Mouse (Mus musculus) forebrain, postnatal 0 days (tissue): Measurements from ENCODE around the gene E130309D02Rik. TPM values are rescaled to one million over a fixed set of nuclear protein-coding genes. Genes with fewer than 3 reads are reported as not detected.

Source experiments
- ATAC-seq: fragments of 200-750 bp; cut with Nextera tagmentation; 2 replicates; pipeline ENCODE4 v1.8.0; 2017; ENCODE audit warnings: mild to moderate bottlenecking, moderate library complexity
- DNase-seq: peaks from one replicate; pipeline ENCODE4 v3.0.0-alpha.2; 2015
- H3K27ac ChIP-seq: fragments of 300-500 bp; sonication (generic); 2 replicates; pipeline ENCODE4 v1.5.1; 2014; ENCODE audit warnings: low read depth, mild to moderate bottlenecking, antibody characterized with exemption, low read length, moderate library complexity, mixed read lengths
- H3K27me3 ChIP-seq: fragments of 300-500 bp; sonication (generic); 2 replicates; pipeline ENCODE4 v1.6.1; 2014; ENCODE audit warnings: mild to moderate bottlenecking, low read length, mixed read lengths; ENCODE audit not compliant: insufficient read depth
- H3K36me3 ChIP-seq: fragments of 300-500 bp; sonication (generic); 2 replicates; pipeline ENCODE4 v1.6.1; 2014; ENCODE audit warnings: mild to moderate bottlenecking, moderate library complexity; ENCODE audit not compliant: insufficient read depth
- H3K4me1 ChIP-seq: fragments of 300-500 bp; sonication (generic); 2 replicates; pipeline ENCODE4 v1.6.1; 2014; ENCODE audit warnings: antibody characterized with exemption; ENCODE audit not compliant: insufficient read depth
- H3K4me2 ChIP-seq: fragments of 300-500 bp; sonication (generic); 2 replicates; pipeline ENCODE4 v1.6.1; 2014; ENCODE audit warnings: low read depth, mild to moderate bottlenecking, moderate library complexity
- H3K4me3 ChIP-seq: fragments of 300-500 bp; sonication (generic); 2 replicates; pipeline ENCODE4 v1.5.1; 2014; ENCODE audit warnings: low read depth, low read length, mixed read lengths
- H3K9ac ChIP-seq: fragments of 300-500 bp; sonication (generic); 2 replicates; pipeline ENCODE4 v1.6.1; 2014; ENCODE audit warnings: mild to moderate bottlenecking
- H3K9me3 ChIP-seq: fragments of 300-500 bp; sonication (generic); 2 replicates; pipeline ENCODE4 v1.6.1; 2016; ENCODE audit warnings: low read length
- CTCF ChIP-seq: sonication (generic); IDR thresholded peaks from 2 replicates; pipeline ENCODE4 v1.5.1; 2016; ENCODE audit warnings: antibody characterized with exemption, control low read depth, low read depth
- WGBS: fragments of 180-500 bp; shearing (Covaris S2); extraction: QIAGEN DNeasy Blood & Tissue Kit; methylation state at CpG from one replicate; pipeline ENCODE4 v1.1.7; 2014; 5-methylcytosine and 5-hydroxymethylcytosine counted together
- polyA plus RNA-seq: library from polyadenylated mRNA; unstranded; fragments of >200 nt; fragmentation: Nextera tagmentation; extraction: Ambion mirVana; gene quantifications from 2 replicates; pipeline ENCODE4 v1.2.1, GENCODE M21; 2015
- total RNA-seq: library from RNA; depleted of rRNA; stranded (reverse); fragments of >200 nt; gene quantifications from 2 replicates; pipeline ENCODE4 v1.2.3, GENCODE M21; 2014; rRNA removed

E130309D02Rik gene
- total RNA-seq (40.9 and 44.7 TPM in 2 replicates), polyA plus RNA-seq (27.7 and 29.2 TPM in 2 replicates)

- Histone ChIP-seq H3K27me3 (no peaks in the 10 kb centered on the region), H3K27ac (peak within 1 kb of the TSS; percentile 97), H3K9me3 (no peaks in the 10 kb centered on the region), H3K36me3 (peaks cover 61% of the 10 kb centered on the region), H3K4me2 (peak within 1 kb of the TSS; percentile 73), H3K4me1 (peaks cover 7% of the 10 kb centered on the region; the same call in 1 of the 2 replicates), H3K9ac (peak within 1 kb of the TSS; percentile 96), H3K4me3 (peak within 1 kb of the TSS; percentile 94)
- ATAC-seq = peak; percentile 88
- peak; percentile 90 for DNase-seq
- TF ChIP-seq CTCF = peak; percentile 83
- WGBS = 1% methylated on average over 97 of the region's 101 CpGs
Measured at GRCm38 (mm10) chr5:143314730-143315513, at the start of gene E130309D02Rik. Gene E130309D02Rik, minus strand, starts transcription at chr5:143315360.

- Histone ChIP-seq H3K27ac (peak overlapping the region; percentile 29; the same call in 1 of the 2 replicates), H3K4me1 (0 out of 2 replicates have a peak, but pooled peaks cover 3% of the 10 kb centered on the region), H3K4me2 (peak overlapping the region; percentile 86), H3K9ac (peak overlapping the region; percentile 50), H3K27me3 (peaks cover 2% of the 10 kb centered on the region; the same call in 1 of the 2 replicates), H3K36me3 (no peaks in the 10 kb centered on the region), H3K9me3 (no peaks in the 10 kb centered on the region), H3K4me3 (peak overlapping the region; percentile 47)
- ATAC-seq = peak; percentile 72
- TF ChIP-seq CTCF = no peak
- WGBS = under 1% methylated on average over 46 of the region's 47 CpGs
- peak; percentile 56 for DNase-seq
Measured at GRCm38 (mm10) chr5:143363678-143364615, 48.8 kb upstream of the E130309D02Rik start.

DNA sequence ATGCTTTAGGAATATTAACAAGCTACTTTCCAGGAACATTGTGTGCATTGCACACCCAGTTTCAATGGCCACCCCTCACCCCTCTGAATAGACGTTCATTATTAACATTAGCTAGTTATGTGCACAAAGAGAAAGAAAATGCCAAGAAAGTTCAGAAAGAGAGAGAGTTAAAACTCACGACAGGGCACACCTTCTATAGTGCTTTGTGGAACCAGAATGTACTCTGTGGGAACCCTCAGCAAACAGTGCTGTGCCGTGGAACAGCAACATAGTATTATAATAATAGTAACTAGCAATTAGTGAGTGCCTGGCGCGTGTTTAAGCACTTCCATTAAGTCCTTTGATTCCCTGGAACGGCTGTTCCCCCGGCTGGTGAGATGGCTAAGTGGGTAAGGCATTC lies 46.3 kb upstream of the E130309D02Rik start:
- ATAC-seq (peak; percentile 48), DNase-seq (peak; percentile 20)
- no peak overlapping the region for H3K4me3 ChIP-seq
- no peaks in the 10 kb centered on the region for H3K9me3 ChIP-seq
- peaks cover 3% of the 10 kb centered on the region; the same call in 1 of the 2 replicates for H3K27me3 ChIP-seq
- no peak overlapping the region for H3K9ac ChIP-seq
- H3K36me3 ChIP-seq = no peaks in the 10 kb centered on the region
- no peak overlapping the region for H3K27ac ChIP-seq
- 0 out of 2 replicates have a peak, but pooled peaks cover 3% of the 10 kb centered on the region for H3K4me1 ChIP-seq
- no peak for TF ChIP-seq CTCF
- H3K4me2 ChIP-seq = no peak overlapping the region
- WGBS = 12% methylated on average over 7 of the region's 7 CpGs

GRCm38 (mm10) chr5:143360000-143360399 lies 44.8 kb upstream of the E130309D02Rik start:
- peaks cover 3% of the 10 kb centered on the region; the same call in 1 of the 2 replicates for H3K27me3 ChIP-seq
- H3K36me3 ChIP-seq = no peaks in the 10 kb centered on the region
- H3K4me3 ChIP-seq = no peak overlapping the region
- WGBS = 59% methylated on average over 5 of the region's 5 CpGs
- no peak overlapping the region for H3K4me2 ChIP-seq
- 0 out of 2 replicates have a peak, but pooled peaks cover 3% of the 10 kb centered on the region for H3K4me1 ChIP-seq
- no peak overlapping the region for H3K9ac ChIP-seq
- DNase-seq (no peak), ATAC-seq (no peak)
- peak; percentile 63 for TF ChIP-seq CTCF
- no peak overlapping the region for H3K27ac ChIP-seq
- no peaks in the 10 kb centered on the region for H3K9me3 ChIP-seq

DNA sequence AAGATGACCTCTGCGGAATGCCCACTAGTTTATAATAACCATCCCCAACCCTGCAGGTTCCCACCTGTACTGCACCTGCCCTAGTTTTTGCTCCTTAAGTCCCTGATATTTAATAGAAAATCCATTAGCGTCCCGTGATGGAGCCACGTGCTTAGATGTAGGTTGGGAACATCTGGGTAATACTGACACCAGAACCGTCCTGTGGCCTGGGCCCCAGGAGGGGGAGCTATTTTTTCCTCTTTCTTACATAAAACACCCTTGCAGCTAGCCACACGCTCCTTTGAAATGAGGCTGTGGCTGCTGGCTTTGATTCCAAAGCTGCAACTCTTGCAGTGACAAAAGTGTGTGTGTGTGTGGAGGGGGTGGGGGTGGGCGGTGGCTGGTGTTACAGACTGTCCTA lies 44.1 kb upstream of the E130309D02Rik start:
- DNase-seq (no peak), ATAC-seq (no peak)
- Histone ChIP-seq H3K9ac (no peak overlapping the region), H3K4me1 (0 out of 2 replicates have a peak, but pooled peaks cover 3% of the 10 kb centered on the region), H3K36me3 (no peaks in the 10 kb centered on the region), H3K9me3 (no peaks in the 10 kb centered on the region), H3K4me3 (no peak overlapping the region), H3K4me2 (no peak overlapping the region), H3K27ac (no peak overlapping the region), H3K27me3 (peaks cover 3% of the 10 kb centered on the region; the same call in 1 of the 2 replicates)
- WGBS = 38% methylated on average over 7 of the region's 7 CpGs
- TF ChIP-seq CTCF = no peak

- ATAC-seq = no peak
- 5% methylated on average over 28 of the region's 28 CpGs for WGBS
- TF ChIP-seq CTCF = no peak
Measured at GRCm38 (mm10) chr5:143357564-143357963, 42.4 kb upstream of the E130309D02Rik start.

More at GRCm38 (mm10) chr5:143357564-143357963, 42.4 kb upstream of the E130309D02Rik start:
- DNase-seq = no peak
- Histone ChIP-seq H3K9me3 (0 out of 2 replicates have a peak, but pooled peaks cover 1% of the 10 kb centered on the region), H3K9ac (peak overlapping the region; percentile 25; the same call in 1 of the 2 replicates), H3K27me3 (peaks cover 3% of the 10 kb centered on the region; the same call in 1 of the 2 replicates), H3K4me1 (no peaks in the 10 kb centered on the region), H3K4me2 (peak overlapping the region; percentile 43), H3K27ac (no peak overlapping the region), H3K36me3 (no peaks in the 10 kb centered on the region), H3K4me3 (peak overlapping the region; percentile 12; the same call in 1 of the 2 replicates)
